Mouse (Mus musculus) c-Kit-positive CD71-positive TER-119-positive erythroid progenitor cells, embryonic 14.5 days (primary cell): ENCODE results near the gene Fndc3b.

ENCODE experiments used
- DNase-seq: peaks from one replicate; pipeline ENCODE4 v3.0.0-alpha.2; 2013; ENCODE audit warnings: low spot score

The Fndc3b gene

GRCm38 (mm10) chr3:27592728-27593484 is 118.2 kb downstream of the Fndc3b start:
- DNase-seq = no peak

GRCm38 (mm10) chr3:27590823-27591222 is 120.3 kb downstream of the Fndc3b start:
- no peak for DNase-seq

DNA sequence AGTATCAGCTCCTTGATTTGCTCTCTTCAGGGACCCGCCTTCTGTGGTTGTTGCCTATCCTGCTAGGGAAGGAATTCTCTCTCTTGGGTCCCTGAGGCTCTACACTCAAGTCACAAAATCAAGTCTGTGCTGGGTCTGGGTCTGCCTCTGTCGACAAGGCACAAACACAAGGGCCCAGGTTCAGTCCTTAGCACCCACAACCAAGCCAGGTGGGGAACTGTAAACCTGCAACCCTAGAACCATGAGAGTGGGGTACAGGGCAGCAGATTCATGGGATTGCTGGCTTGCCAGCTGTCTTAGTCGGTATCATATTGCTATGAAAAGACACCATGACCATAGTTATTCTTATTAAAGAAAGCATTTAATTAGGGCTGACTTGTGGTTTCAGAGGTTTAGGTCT is 121.8 kb downstream of the Fndc3b start:
- no peak for DNase-seq

DNA sequence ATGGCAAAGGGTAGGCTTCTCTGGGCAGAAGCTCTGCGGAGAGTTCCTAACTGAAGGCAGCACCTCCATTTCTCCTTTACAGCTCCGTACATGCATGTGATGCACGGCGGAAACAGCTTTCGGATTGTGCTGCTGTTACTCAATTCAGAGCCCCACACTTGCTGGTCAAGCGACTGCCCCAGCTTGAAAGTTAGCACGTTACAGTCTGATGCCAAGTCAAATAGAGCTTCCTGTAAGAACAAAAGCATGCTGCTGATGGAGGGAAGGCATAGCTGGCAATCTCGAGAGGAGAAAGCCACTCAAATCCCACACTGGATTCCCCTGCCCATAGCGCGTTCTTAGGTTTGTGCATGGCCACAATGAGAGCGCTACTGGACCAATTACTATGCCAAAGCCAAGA is 122.5 kb downstream of the Fndc3b start:
- no peak for DNase-seq

- DNase-seq = no peak
These were observed 126.2 kb downstream of the Fndc3b start for GRCm38 (mm10) chr3:27584607-27585605.

DNA sequence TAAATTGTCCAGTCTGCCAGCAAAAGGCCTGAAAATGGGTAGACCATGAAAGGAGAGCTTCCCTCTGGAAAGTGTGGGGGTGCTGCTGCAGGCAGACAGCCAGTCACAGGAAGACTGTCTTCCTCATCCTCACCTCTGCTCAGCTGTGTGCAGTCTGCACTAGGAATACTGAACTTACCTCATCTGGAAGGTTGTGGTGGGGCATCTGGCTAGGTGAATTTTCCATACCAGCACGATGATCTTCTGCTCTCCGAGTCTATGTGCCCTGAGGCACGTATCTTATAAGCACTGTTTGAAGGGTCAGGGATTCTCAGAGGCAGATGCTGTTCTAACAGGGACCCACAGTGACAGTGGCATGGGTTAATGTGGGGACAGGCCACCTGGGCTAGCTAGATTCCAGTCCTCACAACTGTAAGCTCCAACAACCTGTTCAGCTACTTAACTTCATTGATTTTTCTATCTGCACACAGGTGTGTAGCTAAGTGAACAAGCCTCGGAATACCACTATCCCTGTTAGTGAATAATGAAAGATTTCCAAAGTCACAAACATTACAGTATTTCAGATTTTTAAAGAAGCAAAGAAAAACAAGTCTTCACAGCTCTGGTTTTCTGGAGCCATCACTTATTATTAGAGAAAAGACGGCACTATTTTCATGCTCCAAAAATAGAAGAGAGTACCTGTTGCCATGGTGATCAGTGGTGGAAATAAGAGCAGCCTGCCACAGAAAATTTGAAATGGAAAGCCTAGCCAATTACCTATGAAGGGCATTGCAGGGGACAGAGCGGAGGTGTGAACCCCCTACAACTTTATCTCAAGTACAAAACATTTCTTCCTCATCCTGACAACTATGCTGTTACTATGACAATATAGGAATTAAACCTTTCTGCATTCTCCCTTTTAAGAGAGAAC is 128.9 kb downstream of the Fndc3b start:
- DNase-seq = no peak

DNA sequence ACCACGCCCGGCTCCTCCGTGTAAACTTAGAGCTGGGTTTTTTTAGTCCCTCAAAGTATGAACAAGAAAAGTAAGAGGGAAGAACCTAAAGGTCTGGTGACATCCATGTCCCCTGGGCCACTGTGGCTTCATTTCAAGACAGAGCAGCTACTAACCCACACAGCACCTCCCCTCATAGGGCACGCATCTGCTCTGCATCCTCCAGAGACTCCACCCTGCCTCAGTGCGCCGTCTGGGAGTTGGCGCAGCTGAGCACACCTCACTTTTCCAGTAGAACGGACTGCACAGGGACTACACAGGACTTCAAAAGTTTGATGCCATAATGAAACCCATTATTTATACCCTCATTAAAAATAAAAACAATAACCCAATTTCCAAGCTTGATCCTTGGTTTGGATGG is 130.2 kb downstream of the Fndc3b start:
- no peak for DNase-seq

DNA sequence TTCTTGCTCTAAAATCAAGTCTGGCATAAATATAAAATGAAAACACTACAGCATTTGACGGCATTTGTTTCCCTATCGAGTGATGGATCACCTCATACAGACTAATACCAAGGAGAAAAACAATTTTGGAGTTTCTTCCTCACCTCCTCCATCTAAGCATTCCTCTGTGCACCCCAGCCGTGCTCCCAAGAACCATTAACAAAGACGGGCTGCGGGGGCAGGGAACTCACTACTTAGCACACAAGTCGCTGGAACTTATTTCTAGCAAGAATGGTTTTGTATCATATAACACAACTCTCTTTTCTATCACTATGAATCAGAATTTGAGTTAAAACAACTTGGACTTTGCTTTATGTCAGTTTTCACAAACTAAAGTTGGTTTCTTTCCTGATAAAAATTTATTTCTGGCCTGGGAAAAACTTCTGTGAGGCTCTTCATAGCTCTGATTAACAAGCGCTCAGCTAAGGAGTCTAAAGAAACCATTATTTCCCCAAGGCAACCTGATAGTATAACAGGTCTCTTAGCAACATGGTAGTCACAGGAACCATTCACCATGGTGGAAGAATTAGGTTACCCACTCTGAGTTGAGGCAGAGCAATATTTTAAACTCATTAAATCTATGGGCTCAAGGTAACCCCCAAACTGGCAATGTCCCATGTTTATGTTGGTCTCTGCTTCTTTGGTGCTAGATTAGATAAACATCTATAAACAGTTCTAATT is 131.1 kb downstream of the Fndc3b start:
- no peak for DNase-seq

GRCm38 (mm10) chr3:27579229-27579628 is 131.9 kb downstream of the Fndc3b start:
- no peak for DNase-seq

GRCm38 (mm10) chr3:27577349-27578025 is 133.6 kb downstream of the Fndc3b start:
- DNase-seq = no peak

GRCm38 (mm10) chr3:27574241-27574640 is 136.9 kb downstream of the Fndc3b start:
- no peak for DNase-seq

GRCm38 (mm10) chr3:27573458-27573857 is 137.6 kb downstream of the Fndc3b start:
- no peak for DNase-seq

DNA sequence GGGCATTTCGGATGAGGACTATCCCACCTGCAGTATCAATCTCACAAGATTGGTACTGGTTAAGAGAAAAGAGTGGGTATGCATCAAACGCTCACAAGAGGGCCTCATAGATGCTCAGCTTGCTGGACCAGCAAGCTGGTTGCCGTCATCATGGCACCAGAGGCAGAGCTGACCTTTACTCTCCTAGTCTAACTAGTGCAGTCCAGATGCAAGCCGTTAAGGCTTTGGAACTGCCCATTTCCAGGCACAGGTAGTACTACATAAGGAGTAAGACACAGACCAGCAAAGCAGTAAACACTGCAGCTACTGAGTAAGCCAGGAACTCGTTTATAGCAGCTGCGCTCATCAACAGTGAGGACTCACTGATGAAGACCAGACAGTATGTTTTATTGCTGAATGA is 138.8 kb downstream of the Fndc3b start:
- no peak for DNase-seq

DNA sequence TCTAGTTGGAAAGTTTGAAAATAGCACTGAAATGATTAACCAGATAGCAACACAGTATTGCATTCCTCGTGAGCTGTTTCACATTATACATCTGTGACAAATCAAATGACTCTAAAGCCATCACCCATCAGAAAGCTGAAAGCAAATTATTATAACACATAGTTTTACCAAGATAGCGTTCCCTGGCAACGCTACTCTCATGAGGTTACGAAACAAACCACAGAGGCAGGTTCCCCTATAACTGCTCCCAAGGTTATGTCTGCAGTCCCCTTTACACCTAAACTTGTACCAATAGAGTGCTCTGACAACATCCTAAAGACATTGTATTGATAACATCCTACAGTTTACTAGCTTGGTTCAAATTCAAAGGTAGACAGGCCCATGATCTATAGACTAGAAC is 145.8 kb downstream of the Fndc3b start:
- no peak for DNase-seq

DNA sequence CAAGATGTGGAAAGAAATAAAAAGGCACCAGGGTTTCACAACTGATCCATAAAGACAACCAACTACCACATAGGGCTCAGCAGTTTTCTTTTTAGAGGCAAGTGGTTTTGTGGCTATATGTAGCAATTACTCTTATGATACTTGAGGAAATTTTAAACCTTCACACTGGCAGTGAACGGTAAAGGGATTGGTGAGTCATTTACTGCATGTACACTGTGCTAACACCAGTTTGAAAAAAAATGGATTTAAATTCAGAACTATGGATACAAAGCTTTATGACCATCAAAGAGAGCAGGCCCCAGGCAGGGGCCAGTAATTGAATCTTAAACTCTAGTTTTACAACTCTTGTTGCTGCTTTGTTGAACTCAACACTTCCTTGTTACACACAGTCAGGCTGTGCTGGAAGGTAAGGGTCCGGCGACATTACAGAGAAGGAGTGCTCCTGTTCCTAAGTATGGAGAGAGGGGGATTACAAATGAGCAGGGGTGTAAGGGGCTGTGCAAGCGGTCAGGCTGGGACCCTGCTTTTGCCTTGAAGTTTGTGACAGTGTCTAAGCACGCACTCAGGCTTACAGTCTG is 148.0 kb downstream of the Fndc3b start:
- no peak for DNase-seq

- DNase-seq = no peak
These were observed 148.6 kb downstream of the Fndc3b start for GRCm38 (mm10) chr3:27562476-27562875.

DNA sequence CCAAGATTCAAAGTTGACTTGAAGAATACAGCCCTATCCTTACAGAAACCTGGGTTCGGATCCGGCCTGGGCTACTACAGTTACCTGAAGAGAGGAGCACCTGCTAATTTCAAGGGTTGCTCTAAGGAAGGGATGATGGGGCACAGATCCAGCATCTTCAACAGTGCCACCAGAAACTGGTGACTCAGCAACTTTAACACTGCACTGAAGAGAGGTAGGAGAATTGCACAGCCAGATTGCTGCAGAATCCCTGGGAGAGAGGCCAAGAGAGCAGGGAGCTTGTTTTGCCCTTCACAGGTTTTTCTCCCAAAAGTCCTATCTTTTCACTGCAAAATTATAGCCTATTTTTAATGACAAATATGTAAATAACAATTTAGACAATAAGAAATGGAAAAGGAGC is 149.2 kb downstream of the Fndc3b start:
- DNase-seq = no peak

DNA sequence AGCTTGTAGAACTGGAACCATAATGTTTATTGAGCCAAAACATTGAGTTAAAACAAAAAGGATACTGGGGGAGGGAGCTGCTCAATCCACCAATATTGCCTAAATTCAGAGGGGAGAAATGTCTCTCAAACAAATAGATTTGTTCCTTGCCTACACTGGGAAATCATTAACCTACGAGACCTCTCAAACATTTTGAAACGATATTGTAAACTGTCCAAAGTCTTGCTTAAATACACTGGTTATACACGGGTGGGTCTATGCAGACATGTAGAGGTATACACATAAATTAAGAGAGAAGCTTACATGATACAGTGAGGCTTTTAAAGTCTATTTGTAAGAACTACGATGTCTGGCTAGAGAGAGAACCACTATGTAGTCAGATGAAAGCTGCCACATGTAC is 151.8 kb downstream of the Fndc3b start:
- DNase-seq = no peak

GRCm38 (mm10) chr3:27557100-27558004 is 153.8 kb downstream of the Fndc3b start:
- no peak for DNase-seq
